Mouse (Mus musculus) testis, adult 2 months (tissue): Measurements from ENCODE around the gene Disp2.

ENCODE experiments used
- CTCF ChIP-seq: fragments of 200-500 bp; IDR thresholded peaks from 2 replicates; pipeline ENCODE4 v1.5.1; 2012; ENCODE audit warnings: low read depth, mild to moderate bottlenecking, inconsistent platforms, low read length, moderate library complexity; ENCODE audit not compliant: control insufficient read depth, insufficient read depth, insufficient replicate concordance
- POLR2A ChIP-seq: fragments of 200-500 bp; IDR thresholded peaks from 2 replicates; pipeline ENCODE4 v1.6.1; 2012; ENCODE audit warnings: low read depth, mild to moderate bottlenecking, inconsistent platforms, low read length, moderate library complexity; ENCODE audit not compliant: control insufficient read depth

DNA sequence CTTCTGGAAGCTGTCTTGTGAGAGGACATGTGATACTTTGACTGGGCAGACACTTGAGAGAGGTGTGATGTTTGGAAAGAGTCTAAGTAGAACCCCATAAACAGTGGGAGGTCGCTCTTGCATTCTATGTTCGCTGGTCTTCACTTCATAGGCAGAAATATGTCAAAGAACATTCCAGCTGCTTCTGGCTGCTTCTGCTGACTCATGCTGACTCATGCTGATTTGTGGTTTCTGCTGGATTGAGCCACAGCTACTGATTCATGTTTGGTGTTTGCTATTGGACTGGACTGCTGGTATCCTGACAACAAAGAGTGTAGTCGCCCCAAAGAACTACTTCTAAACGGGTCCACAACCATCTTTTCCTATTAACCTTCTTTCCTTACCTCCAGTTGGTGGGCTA is 62.3 kb downstream of the Disp2 start:
- TF ChIP-seq POLR2A, result no peak
- TF ChIP-seq CTCF, result no peak
